Mouse (Mus musculus) midbrain, embryonic 11.5 days (tissue): ENCODE data around the gene Tbx20. TPM values are rescaled to one million over a fixed set of nuclear protein-coding genes. Genes with fewer than 3 reads are reported as not detected.

Source experiments
- ATAC-seq: fragments of 200-750 bp; cut with Nextera tagmentation; 2 replicates; pipeline ENCODE4 v1.8.0; 2017; ENCODE audit warnings: moderate TSS enrichment, moderate library complexity; ENCODE audit not compliant: low FRiP score
- DNase-seq: peaks from one replicate; pipeline ENCODE4 v3.0.0; 2015; ENCODE audit warnings: low spot score; ENCODE audit errors: missing footprints
- H3K27ac ChIP-seq: fragments of 300-500 bp; sonication (generic); 2 replicates; pipeline ENCODE4 v1.5.1; 2014; ENCODE audit warnings: low read depth, low read length
- H3K27me3 ChIP-seq: fragments of 300-500 bp; sonication (generic); 2 replicates; pipeline ENCODE4 v1.6.1; 2014; ENCODE audit warnings: mild to moderate bottlenecking, low read length, moderate library complexity, mixed read lengths; ENCODE audit not compliant: control insufficient read depth, insufficient read depth
- H3K36me3 ChIP-seq: fragments of 300-500 bp; sonication (generic); 2 replicates; pipeline ENCODE4 v1.6.1; 2014; ENCODE audit warnings: mild to moderate bottlenecking, low read length, moderate library complexity, mixed read lengths; ENCODE audit not compliant: control insufficient read depth, insufficient read depth
- H3K4me1 ChIP-seq: fragments of 300-500 bp; sonication (generic); 2 replicates; pipeline ENCODE4 v1.6.1; 2014; ENCODE audit warnings: low read length; ENCODE audit not compliant: control insufficient read depth, insufficient read depth
- H3K4me2 ChIP-seq: fragments of 300-500 bp; sonication (generic); 2 replicates; pipeline ENCODE4 v1.6.1; 2014; ENCODE audit warnings: mild to moderate bottlenecking, moderate library complexity
- H3K4me3 ChIP-seq: fragments of 300-500 bp; sonication (generic); 2 replicates; pipeline ENCODE4 v1.5.1; 2014; ENCODE audit warnings: low read depth, low read length
- H3K9ac ChIP-seq: fragments of 300-500 bp; sonication (generic); 2 replicates; pipeline ENCODE4 v1.6.1; 2014; ENCODE audit warnings: low read length
- H3K9me3 ChIP-seq: fragments of 300-500 bp; sonication (generic); 2 replicates; pipeline ENCODE4 v1.6.1; 2016; ENCODE audit warnings: low read length; ENCODE audit not compliant: control insufficient read depth
- WGBS: fragments of 180-500 bp; shearing (Covaris S2); extraction: QIAGEN DNeasy Blood & Tissue Kit; methylation state at CpG from one replicate; pipeline ENCODE4 v1.1.7; 2014; 5-methylcytosine and 5-hydroxymethylcytosine counted together
- polyA plus RNA-seq: library from polyadenylated mRNA; unstranded; fragments of >200 nt; fragmentation: Nextera tagmentation; extraction: Ambion mirVana; gene quantifications from 2 replicates; pipeline ENCODE4 v1.2.1, GENCODE M21; 2014

The Tbx20 gene
- polyA plus RNA-seq, 1 experiment from 2014 or later, result 0.07 TPM

- peaks cover 87% of the 10 kb centered on the region for H3K27me3 ChIP-seq
- H3K9me3 ChIP-seq, result no peaks in the 10 kb centered on the region
- no peak overlapping the region for H3K4me3 ChIP-seq
- no peak overlapping the region for H3K27ac ChIP-seq
- whole genome bisulfite sequencing, result 9% methylated on average over 4 of the region's 4 CpGs
- H3K9ac ChIP-seq, result no peak overlapping the region
- peaks cover 9% of the 10 kb centered on the region for H3K4me1 ChIP-seq
- ATAC-seq (no peak), DNase-seq (peak; percentile 91)
- no peaks in the 10 kb centered on the region for H3K36me3 ChIP-seq
- no peak overlapping the region for H3K4me2 ChIP-seq
Measured at GRCm38 (mm10) chr9:24771713-24772112, 2.4 kb downstream of the Tbx20 start.

- DNase-seq (peak; percentile 94), ATAC-seq (no peak)
- Histone ChIP-seq H3K4me1 (peaks cover 9% of the 10 kb centered on the region), H3K9me3 (no peaks in the 10 kb centered on the region), H3K27ac (no peak overlapping the region), H3K4me3 (no peak overlapping the region), H3K27me3 (peaks cover 82% of the 10 kb centered on the region), H3K9ac (no peak overlapping the region), H3K36me3 (no peaks in the 10 kb centered on the region), H3K4me2 (no peak overlapping the region)
- 6% methylated on average over 8 of the region's 8 CpGs for WGBS
Measured at GRCm38 (mm10) chr9:24770941-24771405, 3.1 kb downstream of the Tbx20 start.

GRCm38 (mm10) chr9:24770149-24770940, 3.8 kb downstream of the Tbx20 start:
- under 1% methylated on average over 41 of the region's 41 CpGs for WGBS
- no peaks in the 10 kb centered on the region for H3K9me3 ChIP-seq
- H3K9ac ChIP-seq, result no peak overlapping the region
- H3K4me2 ChIP-seq, result peak overlapping the region; percentile 17; the same call in 1 of the 2 replicates
- H3K27ac ChIP-seq, result no peak overlapping the region
- H3K4me1 ChIP-seq, result peaks cover 9% of the 10 kb centered on the region
- peak overlapping the region; percentile 8; the same call in 1 of the 2 replicates for H3K4me3 ChIP-seq
- ATAC-seq (no peak), DNase-seq (peak; percentile 95)
- H3K36me3 ChIP-seq, result no peaks in the 10 kb centered on the region
- peaks cover 79% of the 10 kb centered on the region for H3K27me3 ChIP-seq

- DNase-seq, result peak; percentile 93
- Histone ChIP-seq H3K4me2 (no peak overlapping the region), H3K9me3 (no peaks in the 10 kb centered on the region), H3K27me3 (peaks cover 72% of the 10 kb centered on the region), H3K9ac (no peak overlapping the region), H3K4me3 (no peak overlapping the region), H3K4me1 (peaks cover 9% of the 10 kb centered on the region), H3K27ac (no peak overlapping the region), H3K36me3 (no peaks in the 10 kb centered on the region)
- no peak for ATAC-seq
- 4% methylated on average over 9 of the region's 9 CpGs for WGBS
Measured at GRCm38 (mm10) chr9:24769611-24770010, 4.5 kb downstream of the Tbx20 start.

- Histone ChIP-seq H3K27me3 (peaks cover 47% of the 10 kb centered on the region), H3K9ac (no peak overlapping the region), H3K4me2 (no peak overlapping the region), H3K4me3 (no peak overlapping the region), H3K9me3 (no peaks in the 10 kb centered on the region), H3K4me1 (peaks cover 4% of the 10 kb centered on the region; the same call in 1 of the 2 replicates), H3K36me3 (no peaks in the 10 kb centered on the region), H3K27ac (no peak overlapping the region)
- ATAC-seq, result no peak
- WGBS, result 36% methylated on average over 3 of the region's 3 CpGs
- no peak for DNase-seq
Measured at GRCm38 (mm10) chr9:24767056-24767455, 7.0 kb downstream of the Tbx20 start.

GRCm38 (mm10) chr9:24765572-24765971, 8.5 kb downstream of the Tbx20 start:
- H3K27me3 ChIP-seq, result peaks cover 32% of the 10 kb centered on the region
- no peak overlapping the region for H3K27ac ChIP-seq
- H3K4me1 ChIP-seq, result peaks cover 4% of the 10 kb centered on the region; the same call in 1 of the 2 replicates
- H3K9ac ChIP-seq, result no peak overlapping the region
- no peak overlapping the region for H3K4me3 ChIP-seq
- no peak for ATAC-seq
- H3K4me2 ChIP-seq, result no peak overlapping the region
- H3K9me3 ChIP-seq, result no peaks in the 10 kb centered on the region
- WGBS, result 45% methylated on average over 4 of the region's 4 CpGs
- no peaks in the 10 kb centered on the region for H3K36me3 ChIP-seq
- DNase-seq, result no peak

- Histone ChIP-seq H3K4me1 (no peaks in the 10 kb centered on the region), H3K9ac (no peak overlapping the region), H3K9me3 (no peaks in the 10 kb centered on the region), H3K4me3 (no peak overlapping the region), H3K27me3 (peaks cover 1% of the 10 kb centered on the region; the same call in 1 of the 2 replicates), H3K27ac (no peak overlapping the region), H3K36me3 (no peaks in the 10 kb centered on the region), H3K4me2 (no peak overlapping the region)
- ATAC-seq (no peak; the same call in 1 of the 2 replicates), DNase-seq (no peak)
- 35% methylated on average over 4 of the region's 4 CpGs for WGBS
Measured at GRCm38 (mm10) chr9:24760461-24760860, 13.6 kb downstream of the Tbx20 start.

- Histone ChIP-seq H3K4me2 (no peak overlapping the region), H3K36me3 (no peaks in the 10 kb centered on the region), H3K4me3 (no peak overlapping the region), H3K27me3 (no peaks in the 10 kb centered on the region), H3K9ac (no peak overlapping the region), H3K4me1 (no peaks in the 10 kb centered on the region), H3K9me3 (no peaks in the 10 kb centered on the region), H3K27ac (no peak overlapping the region)
- ATAC-seq (no peak), DNase-seq (no peak)
- WGBS, result 92% methylated on average over 5 of the region's 5 CpGs
Measured at GRCm38 (mm10) chr9:24744958-24745357, 29.1 kb downstream of the Tbx20 start.

- H3K4me1 ChIP-seq, result no peaks in the 10 kb centered on the region
- no peak for DNase-seq
- no peak overlapping the region for H3K9ac ChIP-seq
- H3K27ac ChIP-seq, result no peak overlapping the region
- no peaks in the 10 kb centered on the region for H3K36me3 ChIP-seq
- no peak for ATAC-seq
- no peak overlapping the region for H3K4me2 ChIP-seq
- H3K9me3 ChIP-seq, result no peaks in the 10 kb centered on the region; the same call in 1 of the 2 replicates
- H3K4me3 ChIP-seq, result no peak overlapping the region
- no peaks in the 10 kb centered on the region; the same call in 1 of the 2 replicates for H3K27me3 ChIP-seq
Measured at GRCm38 (mm10) chr9:24701246-24701645, 72.9 kb downstream of the Tbx20 start.
